Mouse (Mus musculus): ENCODE data around the gene Fstl4. TPM values are rescaled to one million over a fixed set of nuclear protein-coding genes. Genes with fewer than 3 reads are reported as not detected.
A peak's percentile ranks its signal among the peaks of the same experiment; 100 is the strongest.
"Not testable (repeated sequence)": the region's sequence is repeated elsewhere in the genome, so short reads cannot be mapped to it uniquely, and the experiment has no call there.

The Fstl4 gene
- total RNA-seq, 1 experiment from 2014 or later = not detected

GRCm38 (mm10) chr11:53143522-53143921 is 379.1 kb downstream of the Fstl4 start:
- no peak for ATAC-seq (ENCODE audit: extremely low read depth, insufficient number of reproducible peaks, low FRiP score, poor library complexity, severe bottlenecking)

- ATAC-seq (ENCODE audit: extremely low read depth, insufficient number of reproducible peaks, low FRiP score, poor library complexity, severe bottlenecking) = no peak
These were observed 380.1 kb downstream of the Fstl4 start for GRCm38 (mm10) chr11:53144506-53144905.

- ATAC-seq (ENCODE audit: extremely low read depth, insufficient number of reproducible peaks, low FRiP score, poor library complexity, severe bottlenecking) = no peak
These were observed 381.9 kb downstream of the Fstl4 start for GRCm38 (mm10) chr11:53146290-53146689.

GRCm38 (mm10) chr11:53156463-53156862 is 392.0 kb downstream of the Fstl4 start:
- ATAC-seq (ENCODE audit: extremely low read depth, insufficient number of reproducible peaks, low FRiP score, poor library complexity, severe bottlenecking) = no peak

- no peak for ATAC-seq (ENCODE audit: extremely low read depth, insufficient number of reproducible peaks, low FRiP score, poor library complexity, severe bottlenecking)
These were observed 393.3 kb downstream of the Fstl4 start for GRCm38 (mm10) chr11:53157621-53158259.

GRCm38 (mm10) chr11:53162385-53162784 is 398.0 kb downstream of the Fstl4 start:
- no peak for ATAC-seq (ENCODE audit: extremely low read depth, insufficient number of reproducible peaks, low FRiP score, poor library complexity, severe bottlenecking)

- ATAC-seq (ENCODE audit: extremely low read depth, insufficient number of reproducible peaks, low FRiP score, poor library complexity, severe bottlenecking) = peak; percentile 39; the same call in 1 of the 2 replicates
These were observed 402.0 kb downstream of the Fstl4 start for GRCm38 (mm10) chr11:53166478-53166877.

GRCm38 (mm10) chr11:53182177-53182852 is 417.9 kb downstream of the Fstl4 start:
- no peak for ATAC-seq (ENCODE audit: extremely low read depth, insufficient number of reproducible peaks, low FRiP score, poor library complexity, severe bottlenecking)

- ATAC-seq (ENCODE audit: extremely low read depth, insufficient number of reproducible peaks, low FRiP score, poor library complexity, severe bottlenecking) = peak; percentile 24; the same call in 1 of the 2 replicates
These were observed 418.4 kb downstream of the Fstl4 start for GRCm38 (mm10) chr11:53182858-53183257.

GRCm38 (mm10) chr11:53184046-53184445 is 419.6 kb downstream of the Fstl4 start:
- no peak for ATAC-seq (ENCODE audit: extremely low read depth, insufficient number of reproducible peaks, low FRiP score, poor library complexity, severe bottlenecking)

GRCm38 (mm10) chr11:53184698-53185097 is 420.3 kb downstream of the Fstl4 start:
- ATAC-seq (ENCODE audit: extremely low read depth, insufficient number of reproducible peaks, low FRiP score, poor library complexity, severe bottlenecking) = peak; percentile 80

- ATAC-seq (ENCODE audit: extremely low read depth, insufficient number of reproducible peaks, low FRiP score, poor library complexity, severe bottlenecking) = no peak
These were observed 423.1 kb downstream of the Fstl4 start for GRCm38 (mm10) chr11:53187427-53188140.

GRCm38 (mm10) chr11:53196551-53196950 is 432.1 kb downstream of the Fstl4 start:
- not testable (repeated sequence) for ATAC-seq (ENCODE audit: extremely low read depth, insufficient number of reproducible peaks, low FRiP score, poor library complexity, severe bottlenecking)

GRCm38 (mm10) chr11:53197111-53197510 is 432.7 kb downstream of the Fstl4 start:
- no peak for ATAC-seq (ENCODE audit: extremely low read depth, insufficient number of reproducible peaks, low FRiP score, poor library complexity, severe bottlenecking)

- no peak for ATAC-seq (ENCODE audit: extremely low read depth, insufficient number of reproducible peaks, low FRiP score, poor library complexity, severe bottlenecking)
These were observed 438.2 kb downstream of the Fstl4 start for GRCm38 (mm10) chr11:53202459-53203250.

GRCm38 (mm10) chr11:53210876-53211275 is 446.4 kb downstream of the Fstl4 start:
- no peak for ATAC-seq (ENCODE audit: extremely low read depth, insufficient number of reproducible peaks, low FRiP score, poor library complexity, severe bottlenecking)

- ATAC-seq (ENCODE audit: extremely low read depth, insufficient number of reproducible peaks, low FRiP score, poor library complexity, severe bottlenecking) = no peak
These were observed 464.6 kb downstream of the Fstl4 start for GRCm38 (mm10) chr11:53229011-53229410.

GRCm38 (mm10) chr11:53231836-53232235 is 467.4 kb downstream of the Fstl4 start:
- no peak for ATAC-seq (ENCODE audit: extremely low read depth, insufficient number of reproducible peaks, low FRiP score, poor library complexity, severe bottlenecking)

GRCm38 (mm10) chr11:53233590-53233989 is 469.2 kb downstream of the Fstl4 start:
- no peak for ATAC-seq (ENCODE audit: extremely low read depth, insufficient number of reproducible peaks, low FRiP score, poor library complexity, severe bottlenecking)

All from neutrophil, adult 5-6 weeks (primary cell).